Comparison of ENCODE assay signal across 18 mouse cellular contexts in the genomic region with DNA sequence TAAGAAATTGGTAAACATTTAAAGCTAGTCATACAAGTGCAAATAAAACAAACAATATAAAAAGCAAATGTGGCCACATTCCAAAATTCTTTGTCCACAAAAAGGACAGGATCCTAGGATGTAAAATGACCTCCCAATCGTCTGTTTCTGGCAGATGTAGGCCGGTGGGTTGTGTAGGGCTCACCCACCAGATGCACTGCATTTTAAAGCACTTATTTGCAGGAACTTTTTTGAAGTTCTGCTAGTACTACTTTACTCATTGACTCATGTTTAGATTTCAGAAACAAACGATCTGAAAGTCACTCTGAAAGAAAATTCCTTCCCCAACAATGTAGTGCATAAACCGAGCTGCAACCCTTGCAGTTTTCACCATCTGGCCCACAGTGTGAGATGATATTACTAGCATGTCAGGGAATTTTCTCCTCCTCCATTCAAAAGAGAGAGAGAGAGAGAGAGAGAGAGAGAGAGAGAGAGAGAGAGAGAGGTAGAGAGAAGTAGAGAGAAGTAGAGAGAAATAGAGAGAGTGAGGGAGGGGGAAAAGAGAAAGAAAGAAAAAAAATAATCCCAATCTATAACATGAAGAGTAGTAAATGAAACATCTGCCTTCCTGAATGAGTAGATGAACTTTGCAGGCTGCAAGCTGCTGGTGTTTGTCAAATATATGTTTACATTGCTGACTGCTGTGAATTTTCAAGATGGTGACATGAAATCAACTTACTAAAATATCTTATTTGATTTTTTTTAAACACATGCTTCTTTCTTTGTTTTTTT.
DNase-seq lines count a peak whose midpoint lies in the region; ATAC-seq and TF ChIP-seq lines count a peak whose summit lies in the region.
"Had no signal": no experiment of that assay in that cellular context is flagged by ENCODE, and none has a peak within 500 bp of the region (broad histone marks: within the 10 kb centered on the region; RNA-seq: fewer than 3 reads in every experiment).

No protein-coding gene starts in this region.

- no peak for DNase-seq in kidney, postnatal 10 days
- DNase-seq in lung, postnatal 36 days, result no peak
- DNase-seq in stomach, postnatal 0 days (ENCODE audit: low spot score), result no peak
- DNase-seq in cerebellum, adult 2 months, result no peak
- DNase-seq in right cerebral cortex, postnatal 14 days, result no peak
- DNase-seq: adrenal gland, postnatal 10 days; cerebellum, adult 11-12 months; cerebellum, postnatal 10 days; forebrain, postnatal 0 days; gastrocnemius, adult 2 months; gastrocnemius, postnatal 25 days had no signal

- H3K9ac ChIP-seq in kidney, embryonic 15.5 days, result no peak overlapping the region
- no peak overlapping the region for H3K9ac ChIP-seq in lung, embryonic 15.5 days
- no peak overlapping the region for H3K9ac ChIP-seq in stomach, embryonic 14.5 days (replicated peaks; ENCODE audit: low read depth, low read length)
- no peak overlapping the region for H3K9ac ChIP-seq in stomach, postnatal 0 days (ENCODE audit: low read length)
- H3K9ac ChIP-seq: forebrain, embryonic 13.5 days; forebrain, postnatal 0 days; heart, embryonic 12.5 days had no signal

- TF ChIP-seq POLR2A in cerebellum, adult 2 months (IDR thresholded peaks at IDR 0.05; ENCODE audit: borderline replicate concordance, insufficient read depth, low read length), result no peak

- TF ChIP-seq EP300 in stomach, postnatal 0 days (optimal IDR thresholded peaks at IDR 0.05), result no peak

- no peaks in the 10 kb centered on the region for H3K9me3 ChIP-seq in kidney, embryonic 15.5 days (replicated peaks)
- no peaks in the 10 kb centered on the region for H3K9me3 ChIP-seq in lung, embryonic 15.5 days
- no peaks in the 10 kb centered on the region for H3K9me3 ChIP-seq in stomach, embryonic 14.5 days (ENCODE audit: control insufficient read depth, low read depth, low read length)
- H3K9me3 ChIP-seq in stomach, postnatal 0 days (ENCODE audit: control insufficient read depth, low read length), result no peaks in the 10 kb centered on the region
- H3K9me3 ChIP-seq: embryonic facial prominence, embryonic 10.5 days; forebrain, embryonic 13.5 days; heart, embryonic 12.5 days; hindbrain, embryonic 10.5 days had no signal

- no peak overlapping the region for H3K4me2 ChIP-seq in kidney, embryonic 15.5 days
- no peak overlapping the region for H3K4me2 ChIP-seq in lung, embryonic 15.5 days
- H3K4me2 ChIP-seq in stomach, embryonic 14.5 days (replicated peaks; ENCODE audit: low read depth, low read length), result no peak overlapping the region
- H3K4me2 ChIP-seq in stomach, postnatal 0 days (replicated peaks; ENCODE audit: low read depth), result no peak overlapping the region
- H3K4me2 ChIP-seq: forebrain, embryonic 13.5 days; heart, embryonic 12.5 days had no signal

- H3K27ac ChIP-seq in kidney, embryonic 15.5 days, result peak overlapping the region; percentile 22; the same call in 1 of the 2 replicates
- peak overlapping the region; percentile 64; the same call in 1 of the 2 replicates for H3K27ac ChIP-seq in lung, embryonic 15.5 days
- H3K27ac ChIP-seq in stomach, embryonic 14.5 days (ENCODE audit: low read length), result peak overlapping the region; percentile 63; the same call in 1 of the 2 replicates
- no peak overlapping the region for H3K27ac ChIP-seq in stomach, postnatal 0 days (replicated peaks)
- no peak overlapping the region for H3K27ac ChIP-seq in cerebellum, adult 2 months (ENCODE audit: insufficient read depth, low read length)
- H3K27ac ChIP-seq: embryonic facial prominence, embryonic 10.5 days; forebrain, embryonic 13.5 days; gastrocnemius, adult 2 months; hindbrain, embryonic 10.5 days had no signal

- no peaks in the 10 kb centered on the region for H3K36me3 ChIP-seq in kidney, embryonic 15.5 days
- no peaks in the 10 kb centered on the region for H3K36me3 ChIP-seq in lung, embryonic 15.5 days
- no peaks in the 10 kb centered on the region for H3K36me3 ChIP-seq in stomach, embryonic 14.5 days (ENCODE audit: control insufficient read depth, insufficient read depth, low read length)
- H3K36me3 ChIP-seq in stomach, postnatal 0 days (ENCODE audit: control insufficient read depth, insufficient read depth, low read length), result no peaks in the 10 kb centered on the region
- H3K36me3 ChIP-seq: embryonic facial prominence, embryonic 10.5 days; heart, embryonic 12.5 days; hindbrain, embryonic 10.5 days had no signal

- no peaks in the 10 kb centered on the region for H3K27me3 ChIP-seq in kidney, embryonic 15.5 days
- no peaks in the 10 kb centered on the region for H3K27me3 ChIP-seq in lung, embryonic 15.5 days
- no peaks in the 10 kb centered on the region for H3K27me3 ChIP-seq in stomach, embryonic 14.5 days (ENCODE audit: control insufficient read depth, insufficient read depth, low read length)
- H3K27me3 ChIP-seq in stomach, postnatal 0 days (ENCODE audit: control insufficient read depth, insufficient read depth, low read length), result no peaks in the 10 kb centered on the region
- no peaks in the 10 kb centered on the region for H3K27me3 ChIP-seq in cerebellum, adult 2 months (ENCODE audit: control insufficient read depth, insufficient read depth, low read length)
- H3K27me3 ChIP-seq: forebrain, embryonic 13.5 days; heart, embryonic 12.5 days had no signal

- ATAC-seq in kidney, embryonic 15.5 days (replicated peaks; ENCODE audit: low FRiP score), result no peak
- peak; percentile 89 for ATAC-seq in lung, embryonic 15.5 days (ENCODE audit: borderline replicate concordance, extremely low read depth, low FRiP score, low TSS enrichment)
- no peak for ATAC-seq in stomach, embryonic 14.5 days (ENCODE audit: insufficient number of reproducible peaks, insufficient read depth, low FRiP score, low read depth)
- ATAC-seq in stomach, postnatal 0 days (ENCODE audit: low FRiP score, low TSS enrichment), result no peak
- ATAC-seq: forebrain, embryonic 13.5 days; forebrain, postnatal 0 days had no signal

- no peak overlapping the region for H3K4me3 ChIP-seq in kidney, embryonic 15.5 days (replicated peaks)
- no peak overlapping the region for H3K4me3 ChIP-seq in lung, embryonic 15.5 days
- H3K4me3 ChIP-seq in stomach, embryonic 14.5 days (ENCODE audit: low read depth, low read length), result no peak overlapping the region
- no peak overlapping the region for H3K4me3 ChIP-seq in stomach, postnatal 0 days (ENCODE audit: low read depth, low read length)
- H3K4me3 ChIP-seq in cerebellum, adult 2 months (replicated peaks; ENCODE audit: insufficient read depth, low read depth, low read length), result no peak overlapping the region
- H3K4me3 ChIP-seq: embryonic facial prominence, embryonic 10.5 days; forebrain, embryonic 13.5 days; gastrocnemius, adult 2 months; heart, embryonic 12.5 days; hindbrain, embryonic 10.5 days had no signal

- WGBS in kidney, embryonic 15.5 days, result 49% methylated on average over 4 of the region's 4 CpGs
- WGBS in lung, embryonic 15.5 days, result 23% methylated on average over 4 of the region's 4 CpGs
- WGBS in stomach, embryonic 14.5 days, result 24% methylated on average over 4 of the region's 4 CpGs
- WGBS in stomach, postnatal 0 days, result 22% methylated on average over 4 of the region's 4 CpGs
- 38% methylated on average over 4 of the region's 4 CpGs for WGBS in cerebellum, adult 2 months

- TF ChIP-seq CTCF in stomach, postnatal 0 days (IDR thresholded peaks at IDR 0.05; ENCODE audit: low read depth), result no peak
- no peak for TF ChIP-seq CTCF in cerebellum, adult 2 months (IDR thresholded peaks at IDR 0.05; ENCODE audit: borderline replicate concordance, insufficient read depth, low read depth, low read length)

- no peaks in the 10 kb centered on the region for H3K4me1 ChIP-seq in kidney, embryonic 15.5 days
- H3K4me1 ChIP-seq in lung, embryonic 15.5 days, result no peaks in the 10 kb centered on the region
- no peaks in the 10 kb centered on the region for H3K4me1 ChIP-seq in stomach, embryonic 14.5 days (ENCODE audit: control insufficient read depth, insufficient read depth, low read length)
- no peaks in the 10 kb centered on the region for H3K4me1 ChIP-seq in stomach, postnatal 0 days (replicated peaks; ENCODE audit: control insufficient read depth, insufficient read depth)
- no peaks in the 10 kb centered on the region for H3K4me1 ChIP-seq in cerebellum, adult 2 months (ENCODE audit: control insufficient read depth, insufficient read depth, low read length)
- H3K4me1 ChIP-seq: embryonic facial prominence, embryonic 10.5 days; forebrain, embryonic 13.5 days; heart, embryonic 12.5 days; hindbrain, embryonic 10.5 days had no signal

Comparison
In these comparisons a context has a peak if more than half of its experiments do, and no peak if none do; other contexts are left out.
1. H3K27ac ChIP-seq: peak in kidney, embryonic 15.5 days (single experiment), lung, embryonic 15.5 days (single experiment) and stomach, embryonic 14.5 days (single experiment); none in stomach, postnatal 0 days (single experiment) and cerebellum, adult 2 months (single experiment).